Mouse (Mus musculus): ENCODE measurements around the gene Gm11555. TPM values are rescaled to one million over a fixed set of nuclear protein-coding genes. Genes with fewer than 3 reads are reported as not detected.

The Gm11555 gene
- polyA plus RNA-seq, 1 experiment from 2014 or later: 1.2 TPM

Other genes starting within 250 kb of the Gm11555 start
- gene Krt12, start 228.0 kb downstream of the Gm11555 start, polyA plus RNA-seq (2015; fragmentation: Nextera tagmentation; extraction: Ambion mirVana): 0.24 and 0.88 TPM in 2 replicates
- 0.55 and 0.58 TPM in 2 replicates for gene Krt20, start 212.1 kb downstream of the Gm11555 start, polyA plus RNA-seq (2015; fragmentation: Nextera tagmentation; extraction: Ambion mirVana)
- 37.0 and 46.2 TPM in 2 replicates for gene Krt23, start 157.1 kb downstream of the Gm11555 start, polyA plus RNA-seq (2015; fragmentation: Nextera tagmentation; extraction: Ambion mirVana)
- 0.16 and 0.35 TPM in 2 replicates for gene Krt39, start 128.9 kb downstream of the Gm11555 start, polyA plus RNA-seq (2015; fragmentation: Nextera tagmentation; extraction: Ambion mirVana)
- gene Krt40, start 107.1 kb downstream of the Gm11555 start, polyA plus RNA-seq (2015; fragmentation: Nextera tagmentation; extraction: Ambion mirVana): 0.81 and 1.5 TPM in 2 replicates
- gene Krtap3-3, start 99.4 kb downstream of the Gm11555 start, polyA plus RNA-seq (2015; fragmentation: Nextera tagmentation; extraction: Ambion mirVana): 9.5 and 12.3 TPM in 2 replicates
- gene Krtap3-2, start 93.4 kb downstream of the Gm11555 start, polyA plus RNA-seq (2015; fragmentation: Nextera tagmentation; extraction: Ambion mirVana): 2.8 and 2.9 TPM in 2 replicates
- gene Gm11939, start 90.8 kb downstream of the Gm11555 start, polyA plus RNA-seq (2015; fragmentation: Nextera tagmentation; extraction: Ambion mirVana): 1.2 TPM in 1 of 2 replicates, not detected in the other
- gene Krtap3-1, start 83.6 kb downstream of the Gm11555 start, polyA plus RNA-seq (2015; fragmentation: Nextera tagmentation; extraction: Ambion mirVana): 5.7 and 13.1 TPM in 2 replicates
- 3.7 and 5.9 TPM in 2 replicates for gene Krtap1-5, start 69.2 kb downstream of the Gm11555 start, polyA plus RNA-seq (2015; fragmentation: Nextera tagmentation; extraction: Ambion mirVana)
- gene Krtap1-4, start 66.6 kb downstream of the Gm11555 start, polyA plus RNA-seq (2015; fragmentation: Nextera tagmentation; extraction: Ambion mirVana): 2.0 and 2.2 TPM in 2 replicates
- 1.5 and 2.0 TPM in 2 replicates for gene Krtap1-3, start 58.9 kb downstream of the Gm11555 start, polyA plus RNA-seq (2015; fragmentation: Nextera tagmentation; extraction: Ambion mirVana)
- gene Krtap9-3, start 52.1 kb downstream of the Gm11555 start, polyA plus RNA-seq (2015; fragmentation: Nextera tagmentation; extraction: Ambion mirVana): 2.8 and 5.7 TPM in 2 replicates
- gene Gm11938, start 46.9 kb downstream of the Gm11555 start, polyA plus RNA-seq (2015; fragmentation: Nextera tagmentation; extraction: Ambion mirVana): 4.5 and 7.3 TPM in 2 replicates
- gene Gm11937, start 40.0 kb downstream of the Gm11555 start, polyA plus RNA-seq (2015; fragmentation: Nextera tagmentation; extraction: Ambion mirVana): 4.7 and 7.0 TPM in 2 replicates
- 2.0 and 4.2 TPM in 2 replicates for gene Krtap2-4, start 35.4 kb downstream of the Gm11555 start, polyA plus RNA-seq (2015; fragmentation: Nextera tagmentation; extraction: Ambion mirVana)
- gene Gm11562, start 29.8 kb downstream of the Gm11555 start, polyA plus RNA-seq (2015; fragmentation: Nextera tagmentation; extraction: Ambion mirVana): 3.9 and 5.1 TPM in 2 replicates
- 1.7 and 2.2 TPM in 2 replicates for gene Krtap4-1, start 22.0 kb downstream of the Gm11555 start, polyA plus RNA-seq (2015; fragmentation: Nextera tagmentation; extraction: Ambion mirVana)
- gene Krtap4-2, start 15.2 kb downstream of the Gm11555 start, polyA plus RNA-seq (2015; fragmentation: Nextera tagmentation; extraction: Ambion mirVana): 1.6 and 3.2 TPM in 2 replicates
- gene Krtap4-7, start 6.1 kb downstream of the Gm11555 start, polyA plus RNA-seq (2015; fragmentation: Nextera tagmentation; extraction: Ambion mirVana): 2.0 and 2.3 TPM in 2 replicates
- gene Gm11563, start 8.7 kb upstream of the Gm11555 start, polyA plus RNA-seq (2015; fragmentation: Nextera tagmentation; extraction: Ambion mirVana): 0.77 and 1.0 TPM in 2 replicates
- gene Krtap4-6, start 15.7 kb upstream of the Gm11555 start, polyA plus RNA-seq (2015; fragmentation: Nextera tagmentation; extraction: Ambion mirVana): 1.1 and 1.3 TPM in 2 replicates
- gene Gm14190, start 40.5 kb upstream of the Gm11555 start, polyA plus RNA-seq (2015; fragmentation: Nextera tagmentation; extraction: Ambion mirVana): not detected in 2 replicates
- not detected in 2 replicates for gene Gm14180, start 84.1 kb upstream of the Gm11555 start, polyA plus RNA-seq (2015; fragmentation: Nextera tagmentation; extraction: Ambion mirVana)
- 1.0 and 1.9 TPM in 2 replicates for gene Gm11595, start 122.7 kb upstream of the Gm11555 start, polyA plus RNA-seq (2015; fragmentation: Nextera tagmentation; extraction: Ambion mirVana)
- 0.98 and 0.99 TPM in 2 replicates for gene Krtap4-8, start 130.5 kb upstream of the Gm11555 start, polyA plus RNA-seq (2015; fragmentation: Nextera tagmentation; extraction: Ambion mirVana)
- gene Krtap4-9, start 135.0 kb upstream of the Gm11555 start, polyA plus RNA-seq (2015; fragmentation: Nextera tagmentation; extraction: Ambion mirVana): 1.00 and 1.1 TPM in 2 replicates
- gene Gm11596, start 143.2 kb upstream of the Gm11555 start, polyA plus RNA-seq (2015; fragmentation: Nextera tagmentation; extraction: Ambion mirVana): 0.15 and 0.51 TPM in 2 replicates
- not detected in 2 replicates for gene Gm11569, start 148.7 kb upstream of the Gm11555 start, polyA plus RNA-seq (2015; fragmentation: Nextera tagmentation; extraction: Ambion mirVana)
- 0.33 TPM in 1 of 2 replicates, not detected in the other for gene Gm11554, start 154.2 kb upstream of the Gm11555 start, polyA plus RNA-seq (2015; fragmentation: Nextera tagmentation; extraction: Ambion mirVana)
- 0.45 and 0.50 TPM in 2 replicates for gene Krtap4-13, start 159.7 kb upstream of the Gm11555 start, polyA plus RNA-seq (2015; fragmentation: Nextera tagmentation; extraction: Ambion mirVana)
- gene Gm11564, start 165.4 kb upstream of the Gm11555 start, polyA plus RNA-seq (2015; fragmentation: Nextera tagmentation; extraction: Ambion mirVana): 0.53 and 0.61 TPM in 2 replicates
- gene 2300003K06Rik, start 187.8 kb upstream of the Gm11555 start, polyA plus RNA-seq (2015; fragmentation: Nextera tagmentation; extraction: Ambion mirVana): not detected in 2 replicates
- gene Krtap4-16, start 201.4 kb upstream of the Gm11555 start, polyA plus RNA-seq (2015; fragmentation: Nextera tagmentation; extraction: Ambion mirVana): 2.0 and 3.9 TPM in 2 replicates
- 1.4 TPM in 2 replicates for gene Gm11568, start 207.7 kb upstream of the Gm11555 start, polyA plus RNA-seq (2015; fragmentation: Nextera tagmentation; extraction: Ambion mirVana)
- 2.4 and 2.5 TPM in 2 replicates for gene Gm11559, start 214.2 kb upstream of the Gm11555 start, polyA plus RNA-seq (2015; fragmentation: Nextera tagmentation; extraction: Ambion mirVana)
- gene Krtap9-1, start 223.2 kb upstream of the Gm11555 start, polyA plus RNA-seq (2015; fragmentation: Nextera tagmentation; extraction: Ambion mirVana): 1.7 and 2.2 TPM in 2 replicates
- gene Gm11567, start 229.0 kb upstream of the Gm11555 start, polyA plus RNA-seq (2015; fragmentation: Nextera tagmentation; extraction: Ambion mirVana): 1.5 and 1.7 TPM in 2 replicates